Mouse (Mus musculus) embryo, embryonic 11.5 days (tissue): Measurements from ENCODE around the gene Mrpl50.

Source experiments
- DNase-seq: peaks from one replicate; pipeline ENCODE4 v3.0.0-alpha.2; 2012; ENCODE audit warnings: low read depth, low spot score

Gene Mrpl50

GRCm38 (mm10) chr4:49520572-49521340, at the start of gene Mrpl50, which contains the start of gene Zfp189:
TSS of gene Mrpl50 (minus strand) at chr4:49521093.
TSS of gene Zfp189 (plus strand) at chr4:49521176.
- peak; percentile 89 for DNase-seq

GRCm38 (mm10) chr4:49567613-49568012, 46.7 kb upstream of the Mrpl50 start:
- peak; percentile 61 for DNase-seq

- DNase-seq = no peak
These were observed 39.3 kb upstream of the Mrpl50 start for GRCm38 (mm10) chr4:49559915-49560772.

GRCm38 (mm10) chr4:49558181-49558580, 37.3 kb upstream of the Mrpl50 start:
- no peak for DNase-seq

- no peak for DNase-seq
These were observed 36.5 kb upstream of the Mrpl50 start for GRCm38 (mm10) chr4:49557375-49557774.

GRCm38 (mm10) chr4:49553380-49553779, 32.5 kb upstream of the Mrpl50 start:
- no peak for DNase-seq

- no peak for DNase-seq
These were observed 28.5 kb upstream of the Mrpl50 start, which contains the start of gene Aldob for GRCm38 (mm10) chr4:49549383-49549782. TSS of gene Aldob (minus strand) at chr4:49549546.

- no peak for DNase-seq
These were observed 26.8 kb upstream of the Mrpl50 start for GRCm38 (mm10) chr4:49547544-49548219.

- DNase-seq = no peak
These were observed 26.1 kb upstream of the Mrpl50 start for GRCm38 (mm10) chr4:49546873-49547543.

- DNase-seq = no peak
These were observed 25.1 kb upstream of the Mrpl50 start for GRCm38 (mm10) chr4:49546026-49546425.

- DNase-seq = no peak
These were observed 20.1 kb upstream of the Mrpl50 start for GRCm38 (mm10) chr4:49540966-49541365.

GRCm38 (mm10) chr4:49539665-49540064, 18.8 kb upstream of the Mrpl50 start:
- DNase-seq = no peak

- DNase-seq = no peak
These were observed 15.8 kb upstream of the Mrpl50 start for GRCm38 (mm10) chr4:49536671-49537070.

GRCm38 (mm10) chr4:49535675-49536294, 14.9 kb upstream of the Mrpl50 start:
- DNase-seq = no peak

- no peak for DNase-seq
These were observed 14.1 kb upstream of the Mrpl50 start for GRCm38 (mm10) chr4:49535036-49535435.

GRCm38 (mm10) chr4:49522576-49522975, 1.7 kb upstream of the Mrpl50 start:
- DNase-seq = no peak

- DNase-seq = no peak
These were observed 453 bp upstream of the Mrpl50 start for GRCm38 (mm10) chr4:49521346-49521745.

GRCm38 (mm10) chr4:49519476-49519875, 1.4 kb downstream of the Mrpl50 start:
- DNase-seq = no peak

GRCm38 (mm10) chr4:49514441-49514840, 6.5 kb downstream of the Mrpl50 start:
- DNase-seq = no peak

- DNase-seq = no peak
These were observed 8.3 kb downstream of the Mrpl50 start for GRCm38 (mm10) chr4:49512636-49513035.
